Mouse (Mus musculus) MEL-GATA-1-ER (cell line): ENCODE results near the gene Sesn2.
"Not testable (repeated sequence)": the region's sequence is repeated elsewhere in the genome, so short reads cannot be mapped to it uniquely, and the experiment has no call there.

Experiments used
- DNase-seq: peaks from one replicate; pipeline ENCODE4 v3.0.0-alpha.2; 2012; ENCODE audit warnings: low read depth; ENCODE audit errors: extremely low read depth

Sesn2 gene

DNA sequence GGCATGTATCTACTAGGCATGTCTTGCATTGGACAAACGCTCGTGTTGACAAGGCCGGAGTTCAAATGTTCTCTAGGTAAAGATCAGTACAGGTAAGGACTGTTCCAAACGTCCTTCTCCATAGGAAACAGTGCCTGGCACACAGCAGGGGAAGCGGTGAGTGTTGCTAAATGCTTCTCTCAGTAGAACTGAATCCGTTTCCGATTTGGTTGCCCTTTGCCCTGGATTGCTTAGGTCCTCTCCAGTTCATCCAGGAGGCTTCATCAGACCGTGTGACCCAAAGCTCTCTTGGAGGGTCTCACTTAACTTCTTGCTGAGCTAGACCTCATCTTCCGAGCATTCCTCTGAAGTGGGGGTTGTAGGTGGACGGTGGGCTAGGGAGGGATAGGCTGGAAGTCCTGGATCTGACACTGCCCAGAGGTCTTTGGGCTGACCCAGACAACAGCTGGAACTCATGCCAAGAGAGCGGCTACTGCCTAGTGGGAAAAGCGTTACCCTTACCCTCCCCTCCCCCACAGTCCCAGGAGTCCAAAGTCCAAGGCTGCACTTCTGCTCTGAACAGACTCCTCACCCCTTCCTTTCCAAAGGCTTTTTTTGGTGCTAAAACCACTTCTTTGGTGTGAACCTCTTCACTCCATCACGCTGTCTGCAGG lies 27.2 kb downstream of the Sesn2 start:
- DNase-seq, result no peak

DNA sequence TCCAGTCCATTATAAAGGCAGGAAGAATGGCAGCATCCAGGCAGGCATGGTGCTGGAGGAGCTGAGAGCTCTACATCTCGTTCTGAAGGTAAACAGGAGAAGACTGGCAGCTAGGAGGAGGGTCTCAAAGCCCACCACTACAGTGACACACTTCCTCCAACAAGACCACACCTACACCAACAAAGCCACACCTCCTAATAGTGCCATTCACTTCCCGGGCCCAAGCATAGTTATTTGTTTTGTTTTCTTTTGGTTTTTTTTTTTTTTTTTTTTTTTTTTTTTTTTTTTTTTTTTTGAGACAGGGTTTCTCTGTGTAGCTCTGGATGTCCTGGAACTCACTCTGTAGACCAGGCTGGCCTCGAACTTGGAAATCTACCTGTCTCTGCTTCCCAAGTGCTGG lies 28.2 kb downstream of the Sesn2 start:
- DNase-seq, result not testable (repeated sequence)

GRCm38 (mm10) chr4:132477833-132478232 lies 32.5 kb downstream of the Sesn2 start:
- DNase-seq, result no peak

DNA sequence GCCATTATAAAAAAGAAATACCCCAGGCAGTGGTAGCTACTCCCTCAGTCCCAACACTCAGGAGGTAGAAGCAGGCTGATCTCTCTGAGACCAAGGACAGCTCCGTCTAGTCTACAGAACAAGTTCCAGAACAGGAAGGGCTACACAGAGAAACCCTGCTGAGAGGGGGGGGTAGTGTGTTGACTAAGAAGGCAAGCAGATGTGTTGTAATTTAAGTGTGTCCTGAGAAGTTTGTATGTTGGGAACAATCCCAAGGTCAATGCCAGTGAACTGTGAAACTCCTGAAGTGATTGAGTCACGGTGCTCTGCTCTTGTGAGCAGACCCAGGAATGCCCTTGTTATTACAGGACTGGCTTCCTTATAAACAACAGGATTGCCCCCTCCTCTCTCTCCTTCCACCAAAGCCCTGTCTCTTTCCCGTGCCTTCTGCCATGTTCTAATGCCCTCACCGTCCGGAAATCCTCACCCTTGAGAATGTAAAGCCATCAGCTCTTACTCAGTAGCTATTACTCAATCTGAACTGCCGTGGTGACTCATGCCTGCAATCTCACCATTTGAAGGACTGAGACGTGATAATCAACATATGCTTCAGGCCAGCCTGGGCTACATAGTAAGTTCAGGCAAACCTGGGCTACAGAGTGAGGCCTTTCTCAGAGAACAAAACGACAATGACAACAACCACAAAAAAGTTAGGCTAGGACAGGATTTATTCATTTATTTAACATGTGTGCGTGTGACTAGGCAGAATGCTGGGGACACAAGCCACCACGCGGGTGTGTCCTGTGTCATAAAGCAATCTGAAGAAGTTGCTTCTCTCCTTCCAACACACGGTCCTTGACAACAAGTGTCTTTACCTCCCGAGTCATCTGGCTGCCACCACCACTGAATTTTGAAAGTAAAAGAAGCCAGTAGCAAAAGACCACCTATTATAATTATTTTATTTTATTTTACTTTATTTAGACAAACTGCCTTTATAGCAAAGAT lies 34.1 kb downstream of the Sesn2 start:
- DNase-seq, result no peak

DNA sequence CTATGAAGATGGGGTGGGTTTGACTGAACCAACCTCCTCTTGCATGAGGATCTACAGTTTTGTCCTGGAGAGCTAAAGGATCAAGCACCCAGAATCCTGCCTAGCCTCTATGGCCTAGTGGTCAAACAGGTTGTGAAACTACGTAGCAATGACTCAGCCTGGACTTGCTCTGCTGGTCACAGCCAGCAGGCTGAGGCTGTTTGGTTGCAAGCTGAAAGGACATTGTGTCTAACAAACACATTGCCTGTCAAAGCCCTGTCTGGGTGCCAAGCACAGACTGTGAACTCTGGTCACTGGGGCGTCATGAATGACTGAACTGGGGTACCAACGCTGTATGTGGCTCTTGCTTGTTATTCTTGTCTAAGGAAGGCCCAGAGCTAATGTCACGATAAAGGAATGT lies 35.7 kb downstream of the Sesn2 start:
- DNase-seq, result no peak

DNA sequence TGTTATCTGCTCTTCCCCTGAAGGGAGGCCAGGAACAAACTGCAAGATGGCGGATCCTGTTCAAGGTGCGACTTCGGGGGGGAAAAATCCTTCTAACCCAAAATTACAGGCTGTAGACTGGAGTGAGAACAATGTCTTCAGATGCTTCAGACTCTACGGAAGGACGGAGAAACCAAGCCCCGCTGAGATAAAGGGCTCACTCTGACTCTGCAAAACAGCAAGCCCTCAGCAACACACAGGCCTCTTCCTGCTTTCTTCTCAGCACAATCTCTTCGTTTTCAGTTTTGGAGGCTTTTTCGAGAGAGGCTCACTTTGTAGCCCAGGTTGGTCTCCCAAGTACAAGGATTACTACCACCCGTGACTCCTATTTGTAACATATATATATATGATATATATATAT lies 36.9 kb downstream of the Sesn2 start:
- peak; percentile 21 for DNase-seq

GRCm38 (mm10) chr4:132469873-132470272 lies 40.4 kb downstream of the Sesn2 start:
- DNase-seq, result no peak

DNA sequence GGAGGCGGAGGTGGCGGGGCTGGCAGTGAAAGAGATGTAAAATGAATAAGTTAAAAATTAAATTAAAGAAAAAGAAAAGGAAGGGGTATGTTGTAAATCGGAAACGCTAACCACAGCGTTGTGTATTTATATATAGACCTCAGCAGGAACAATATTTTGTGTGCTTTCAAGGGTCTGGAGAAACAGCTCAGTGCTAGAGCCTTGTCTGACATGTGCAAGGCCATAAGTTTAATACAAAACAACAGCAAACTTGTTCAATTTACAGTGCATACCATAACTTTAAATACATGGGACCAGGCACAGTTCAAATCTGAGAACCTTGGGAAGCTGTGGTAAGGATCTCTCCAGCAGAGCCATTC lies 46.1 kb downstream of the Sesn2 start:
- DNase-seq, result peak; percentile 19

- DNase-seq, result peak; percentile 91
Observed at GRCm38 (mm10) chr4:132463430-132464254, 46.7 kb downstream of the Sesn2 start, which contains the start of gene Med18. Gene Med18, minus strand, starts transcription at chr4:132463921.

- no peak for DNase-seq
Observed at GRCm38 (mm10) chr4:132462836-132463235, 47.5 kb downstream of the Sesn2 start.

DNA sequence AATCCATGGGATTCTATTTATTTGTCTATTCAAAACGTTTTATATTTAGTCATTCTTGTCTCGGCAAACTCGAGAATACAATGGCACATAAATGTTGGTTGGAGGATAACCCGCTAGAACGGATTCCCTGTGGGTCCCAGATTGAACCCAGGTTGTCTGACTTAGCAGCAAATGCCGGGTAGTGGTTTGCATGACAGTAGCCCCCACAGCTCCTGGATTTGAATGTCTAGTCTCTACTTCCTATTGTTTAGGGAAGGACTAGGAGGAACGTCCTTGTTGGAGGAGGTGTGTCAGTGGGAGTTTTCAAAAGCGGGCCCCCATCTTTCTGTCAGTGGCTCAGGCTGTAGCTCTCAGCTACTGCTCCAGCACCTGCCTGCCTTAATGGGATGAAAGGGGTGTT lies 50.1 kb downstream of the Sesn2 start:
- no peak for DNase-seq

GRCm38 (mm10) chr4:132455561-132455960 lies 54.7 kb downstream of the Sesn2 start:
- DNase-seq, result no peak

DNA sequence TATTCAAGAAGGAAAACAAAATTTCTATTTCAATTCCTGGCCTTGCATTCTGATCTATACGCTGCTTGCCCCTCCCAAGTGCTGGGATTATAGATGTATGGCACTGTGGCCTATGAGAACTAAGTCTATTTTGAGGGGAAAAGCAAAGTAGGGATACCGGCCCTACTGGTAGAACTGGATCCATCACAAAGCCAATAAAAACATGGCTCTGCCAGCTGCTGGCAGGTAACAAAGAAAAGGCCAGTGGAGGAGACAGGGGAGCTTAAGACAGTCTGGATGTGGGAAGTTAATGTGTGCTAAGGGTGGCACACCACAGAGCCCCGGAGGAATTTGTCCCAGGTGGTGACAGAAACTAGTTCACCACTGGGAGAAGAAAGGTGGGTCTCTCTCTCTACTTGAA lies 55.2 kb downstream of the Sesn2 start:
- no peak for DNase-seq

DNA sequence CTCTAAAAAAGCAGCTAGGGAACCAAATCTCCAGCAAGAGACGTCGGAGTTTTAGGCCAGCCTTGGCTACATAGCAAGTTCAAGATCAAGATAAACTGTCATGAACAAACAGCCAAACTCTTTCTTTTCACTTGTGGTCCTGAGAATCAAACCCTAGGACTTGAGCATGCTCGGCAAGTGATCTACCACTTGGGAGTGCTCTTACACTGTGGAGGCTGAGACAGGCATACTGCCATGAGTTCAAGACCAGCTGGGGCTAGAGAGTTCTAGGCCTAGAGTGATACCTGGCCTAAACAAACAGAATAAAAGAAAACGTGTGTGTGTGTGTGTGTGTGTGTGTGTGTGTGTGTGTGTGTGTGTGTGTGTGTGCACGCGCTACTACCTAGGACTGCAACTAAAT lies 56.1 kb downstream of the Sesn2 start:
- no peak for DNase-seq

DNA sequence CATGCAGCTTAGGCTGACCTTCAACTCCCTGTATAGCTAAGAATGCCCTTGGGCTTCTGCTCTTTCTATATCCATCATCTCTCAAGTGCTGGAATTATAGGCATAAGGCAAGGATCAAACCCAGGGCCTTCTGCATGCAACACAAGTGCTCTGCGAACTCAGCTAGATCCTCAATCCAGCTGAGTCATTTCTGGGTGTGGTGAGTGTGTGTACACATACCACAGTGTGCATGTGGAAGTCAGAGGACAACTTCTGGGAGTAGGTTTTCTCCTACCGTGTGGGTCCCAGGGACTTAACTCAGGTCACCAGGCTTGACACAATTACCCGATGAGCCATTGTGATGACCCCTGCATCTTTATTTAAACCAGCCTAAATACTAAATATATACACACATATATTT lies 60.5 kb downstream of the Sesn2 start:
- no peak for DNase-seq

GRCm38 (mm10) chr4:132446105-132446504 lies 64.2 kb downstream of the Sesn2 start:
- DNase-seq, result no peak

DNA sequence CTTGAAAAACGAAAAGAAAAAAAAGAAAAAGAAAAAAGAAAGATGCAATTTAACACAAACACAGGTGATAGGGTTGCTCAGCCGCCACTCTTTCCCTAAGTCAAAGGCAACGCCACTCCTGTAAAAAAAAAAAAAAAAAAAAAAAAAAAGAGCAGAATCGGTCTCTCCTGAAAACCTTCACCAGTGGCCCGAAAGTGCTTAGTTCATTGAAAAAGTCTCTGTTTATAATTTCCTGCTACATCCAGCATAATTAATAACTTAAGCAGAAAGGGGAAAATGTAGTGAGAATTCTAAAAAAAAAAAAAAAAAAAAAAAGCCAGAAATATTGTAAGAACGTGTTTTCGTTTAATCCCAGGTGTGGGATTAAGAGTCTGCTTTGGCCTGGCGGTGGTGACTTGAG lies 65.8 kb downstream of the Sesn2 start:
- DNase-seq, result no peak
